Mouse (Mus musculus) heart, postnatal 0 days (tissue): ENCODE data around the gene Gm45716.

Experiments
- CTCF ChIP-seq: IDR thresholded peaks from 2 replicates; pipeline ENCODE4 v1.5.1; 2016; ENCODE audit warnings: antibody characterized with exemption, control low read depth, low read depth
- EP300 ChIP-seq: IDR thresholded peaks from 2 replicates; pipeline ENCODE4 v1.6.1; 2016; ENCODE audit warnings: antibody characterized with exemption, low read depth

- TF ChIP-seq CTCF (peak; percentile 76), EP300 (no peak)
Observed at GRCm38 (mm10) chr11:90183361-90183760, 4.1 kb upstream of the Gm45716 start.
